Mouse (Mus musculus): Measurements from ENCODE around the gene Ubl4a.
A peak's percentile ranks its signal among the peaks of the same experiment; 100 is the strongest.

DNA sequence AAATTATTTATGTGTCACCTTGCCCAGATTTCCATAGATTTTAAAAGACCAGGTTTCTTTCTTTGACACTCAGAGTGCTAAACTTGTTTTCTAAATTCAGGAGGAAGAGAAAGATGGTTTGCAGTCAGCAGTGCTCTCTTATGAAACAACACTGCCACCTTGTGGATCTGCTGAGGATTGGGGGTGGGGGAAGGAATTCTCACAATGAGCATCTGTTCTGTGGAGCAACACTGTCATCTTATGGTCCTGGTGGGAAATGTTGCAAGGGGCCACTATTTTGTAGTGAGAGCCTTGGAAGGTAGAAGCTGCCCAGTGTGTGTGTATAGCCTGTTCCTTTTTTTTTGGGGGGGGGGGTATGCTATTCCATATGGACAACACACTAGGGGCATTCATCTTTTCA, 40.4 kb upstream of the Ubl4a start:
- no peak for TF ChIP-seq POLR2A (IDR thresholded peaks at IDR 0.05; ENCODE audit: borderline replicate concordance, extremely low read depth, low read depth, low read length)
- TF ChIP-seq CTCF (IDR thresholded peaks at IDR 0.05; ENCODE audit: insufficient read depth, low read length) = peak; percentile 47
